Mouse (Mus musculus) C2C12 (cell line): ENCODE data around the gene Ppp2r2c.

Experiments used
- CTCF ChIP-seq: IDR thresholded peaks from one replicate; pipeline ENCODE4 v1.5.1; 2011; ENCODE audit not compliant: control insufficient read depth, insufficient read depth, insufficient read length
- MAX ChIP-seq: IDR thresholded peaks from one replicate; pipeline ENCODE4 v1.6.1; 2011; ENCODE audit warnings: mild to moderate bottlenecking, control low read depth

DNA sequence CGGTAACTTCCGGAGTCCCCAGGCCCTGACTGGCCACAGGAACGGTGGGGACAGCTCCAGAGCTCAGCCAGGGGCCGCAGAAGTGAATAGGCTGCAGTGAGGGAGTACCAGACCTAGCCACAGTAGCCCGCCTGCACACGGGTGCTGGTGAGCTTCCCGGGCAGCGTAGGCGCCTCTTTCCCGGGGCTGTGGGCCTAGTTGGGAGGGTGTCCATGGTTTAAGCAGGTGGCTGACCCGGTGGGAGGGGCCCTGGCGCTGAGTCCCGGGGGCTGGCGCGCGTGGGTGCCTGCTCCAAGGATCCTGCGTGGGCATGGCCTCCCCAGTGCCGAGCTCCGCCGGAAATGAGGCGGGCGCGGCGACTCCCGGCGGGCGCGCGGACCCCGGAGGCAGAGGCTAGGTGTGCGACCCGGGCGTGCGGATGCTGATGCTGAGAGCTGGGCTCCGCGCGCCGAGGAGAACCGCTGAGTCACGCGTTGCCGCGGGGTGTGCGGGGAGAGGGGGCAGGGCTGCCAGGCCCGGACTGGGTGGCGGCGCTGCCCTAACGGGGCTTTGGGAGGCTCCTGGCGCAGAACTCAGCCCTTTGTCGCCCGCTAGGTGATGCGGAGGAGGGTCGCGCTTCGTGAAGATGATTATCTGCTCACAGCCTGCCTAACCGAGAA, 1.4 kb downstream of the Ppp2r2c start:
- no peak for TF ChIP-seq MAX
- TF ChIP-seq CTCF: no peak
